Mouse (Mus musculus): ENCODE data around the gene Foxa2.

The Foxa2 gene

GRCm38 (mm10) chr2:148039351-148040235 lies 7.2 kb downstream of the Foxa2 start:
- DNase-seq (ENCODE audit: low read depth, low spot score), result no peak

- DNase-seq (ENCODE audit: low read depth, low spot score), result no peak
These were observed 8.1 kb downstream of the Foxa2 start for GRCm38 (mm10) chr2:148038366-148039310.

- DNase-seq (ENCODE audit: low read depth, low spot score), result no peak
These were observed 10.1 kb downstream of the Foxa2 start for GRCm38 (mm10) chr2:148036611-148037160.

GRCm38 (mm10) chr2:148030991-148031675 lies 15.6 kb downstream of the Foxa2 start:
- no peak for DNase-seq (ENCODE audit: low read depth, low spot score)

GRCm38 (mm10) chr2:148030613-148030935 lies 16.2 kb downstream of the Foxa2 start:
- DNase-seq (ENCODE audit: low read depth, low spot score), result no peak

- no peak for DNase-seq (ENCODE audit: low read depth, low spot score)
These were observed 16.8 kb downstream of the Foxa2 start for GRCm38 (mm10) chr2:148029751-148030612.

GRCm38 (mm10) chr2:148029050-148029608 lies 17.6 kb downstream of the Foxa2 start:
- DNase-seq (ENCODE audit: low read depth, low spot score), result no peak

- no peak for DNase-seq (ENCODE audit: low read depth, low spot score)
These were observed 20.4 kb downstream of the Foxa2 start for GRCm38 (mm10) chr2:148026366-148026765.

- no peak for DNase-seq (ENCODE audit: low read depth, low spot score)
These were observed 21.3 kb downstream of the Foxa2 start for GRCm38 (mm10) chr2:148025481-148025880.

- no peak for DNase-seq (ENCODE audit: low read depth, low spot score)
These were observed 22.4 kb downstream of the Foxa2 start for GRCm38 (mm10) chr2:148024268-148024935.

- no peak for DNase-seq (ENCODE audit: low read depth, low spot score)
These were observed 23.4 kb downstream of the Foxa2 start for GRCm38 (mm10) chr2:148023340-148023806.

GRCm38 (mm10) chr2:148021919-148022570 lies 24.7 kb downstream of the Foxa2 start:
- no peak for DNase-seq (ENCODE audit: low read depth, low spot score)

- no peak for DNase-seq (ENCODE audit: low read depth, low spot score)
These were observed 25.8 kb downstream of the Foxa2 start for GRCm38 (mm10) chr2:148021016-148021415.

- DNase-seq (ENCODE audit: low read depth, low spot score), result no peak
These were observed 26.6 kb downstream of the Foxa2 start for GRCm38 (mm10) chr2:148020125-148020524.

GRCm38 (mm10) chr2:148017782-148018690 lies 28.7 kb downstream of the Foxa2 start:
- no peak for DNase-seq (ENCODE audit: low read depth, low spot score)

- no peak for DNase-seq (ENCODE audit: low read depth, low spot score)
These were observed 33.4 kb downstream of the Foxa2 start for GRCm38 (mm10) chr2:148013382-148013781.

- no peak for DNase-seq (ENCODE audit: low read depth, low spot score)
These were observed 37.7 kb downstream of the Foxa2 start for GRCm38 (mm10) chr2:148009049-148009448.

Measured in CD4-positive, CD25-positive, alpha-beta regulatory T cell, adult 2 months (primary cell).